Mouse (Mus musculus) intestine, embryonic 14.5 days (tissue): ENCODE results near the gene Ugdh. TPM values are rescaled to one million over a fixed set of nuclear protein-coding genes. Genes with fewer than 3 reads are reported as not detected.

Experiments
- ATAC-seq: fragments of 200-750 bp; cut with Nextera tagmentation; replicated peaks from 2 replicates; pipeline ENCODE4 v1.8.0; 2017; ENCODE audit warnings: low read depth, moderate number of reproducible peaks, moderate TSS enrichment, moderate library complexity; ENCODE audit not compliant: low FRiP score, low TSS enrichment
- DNase-seq: peaks from one replicate; pipeline ENCODE4 v3.0.0-alpha.2; 2018; ENCODE audit warnings: low spot score
- H3K27ac ChIP-seq: fragments of 300-500 bp; sonication (generic); 2 replicates; pipeline ENCODE4 v1.5.1; 2014; ENCODE audit warnings: low read depth, mild to moderate bottlenecking, control low read depth
- H3K27me3 ChIP-seq: fragments of 300-500 bp; sonication (generic); replicated peaks from 2 replicates; pipeline ENCODE4 v1.6.1; 2014; ENCODE audit warnings: low read length, control low read depth; ENCODE audit not compliant: control insufficient read depth, insufficient read depth
- H3K36me3 ChIP-seq: fragments of 300-500 bp; sonication (generic); 2 replicates; pipeline ENCODE4 v1.6.1; 2014; ENCODE audit warnings: low read length, control low read depth; ENCODE audit not compliant: control insufficient read depth, insufficient read depth
- H3K4me1 ChIP-seq: fragments of 300-500 bp; sonication (generic); replicated peaks from 2 replicates; pipeline ENCODE4 v1.6.1; 2014; ENCODE audit warnings: low read length, control low read depth, mixed read lengths; ENCODE audit not compliant: control insufficient read depth, insufficient read depth
- H3K4me2 ChIP-seq: fragments of 300-500 bp; sonication (generic); 2 replicates; pipeline ENCODE4 v1.6.1; 2014; ENCODE audit warnings: low read length
- H3K4me3 ChIP-seq: fragments of 300-500 bp; sonication (generic); 2 replicates; pipeline ENCODE4 v1.5.1; 2014; ENCODE audit warnings: low read depth, low read length, control low read depth, mixed read lengths
- H3K9ac ChIP-seq: fragments of 300-500 bp; sonication (generic); 2 replicates; pipeline ENCODE4 v1.6.1; 2014; ENCODE audit warnings: mild to moderate bottlenecking, low read length
- H3K9me3 ChIP-seq: fragments of 300-500 bp; sonication (generic); 2 replicates; pipeline ENCODE4 v1.6.1; 2016; ENCODE audit warnings: low read length, control low read depth; ENCODE audit not compliant: control insufficient read depth
- WGBS: fragments of 180-500 bp; shearing (Covaris S2); extraction: QIAGEN DNeasy Blood & Tissue Kit; methylation state at CpG from one replicate; pipeline ENCODE4 v1.1.7; 2014; 5-methylcytosine and 5-hydroxymethylcytosine counted together
- polyA plus RNA-seq: library from polyadenylated mRNA; unstranded; fragments of >200 nt; fragmentation: Nextera tagmentation; extraction: Ambion mirVana; gene quantifications from 2 replicates; pipeline ENCODE4 v1.2.1, GENCODE M21; 2014

Gene Ugdh
- polyA plus RNA-seq, 1 experiment from 2014 or later = 111 TPM

GRCm38 (mm10) chr5:65444981-65445380 lies 9.2 kb upstream of the Ugdh start:
- Histone ChIP-seq H3K4me1 (no peaks in the 10 kb centered on the region), H3K27ac (no peak overlapping the region), H3K9me3 (no peaks in the 10 kb centered on the region), H3K4me3 (no peak overlapping the region), H3K27me3 (no peaks in the 10 kb centered on the region), H3K9ac (no peak overlapping the region), H3K4me2 (no peak overlapping the region), H3K36me3 (peaks cover 17% of the 10 kb centered on the region; the same call in 1 of the 2 replicates)
- ATAC-seq (no peak), DNase-seq (no peak)
- 65% methylated on average over 3 of the region's 6 CpGs for WGBS

DNA sequence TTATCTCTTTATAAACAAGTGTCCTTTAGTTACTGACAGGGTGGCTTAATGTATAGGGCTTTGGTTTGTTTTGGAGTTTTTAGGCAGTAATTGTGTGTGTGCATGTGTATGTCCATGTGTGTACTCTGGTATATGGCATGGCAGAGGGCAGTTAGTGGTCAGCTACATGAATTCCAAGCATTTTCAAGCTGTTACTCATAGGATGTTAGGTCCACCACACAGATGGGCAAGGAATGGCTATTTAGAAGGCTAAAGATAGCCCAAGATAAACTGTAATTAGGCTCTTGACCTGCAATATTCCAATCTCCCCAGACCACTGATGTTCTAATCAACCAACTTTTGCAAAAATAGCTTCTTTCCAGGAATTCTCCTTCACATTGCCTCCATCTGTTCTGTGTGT lies 2.3 kb upstream of the Ugdh start:
- Histone ChIP-seq H3K27ac (no peak overlapping the region), H3K9me3 (no peaks in the 10 kb centered on the region), H3K4me3 (no peak overlapping the region), H3K4me1 (peaks cover 14% of the 10 kb centered on the region), H3K4me2 (no peak overlapping the region), H3K27me3 (no peaks in the 10 kb centered on the region), H3K9ac (no peak overlapping the region), H3K36me3 (no peaks in the 10 kb centered on the region)
- ATAC-seq = no peak
- no peak for DNase-seq

- Histone ChIP-seq H3K27me3 (no peaks in the 10 kb centered on the region), H3K4me1 (peaks cover 14% of the 10 kb centered on the region), H3K4me2 (peak overlapping the region; percentile 76), H3K9me3 (no peaks in the 10 kb centered on the region), H3K36me3 (no peaks in the 10 kb centered on the region), H3K27ac (peak overlapping the region; percentile 69), H3K9ac (peak overlapping the region; percentile 78), H3K4me3 (peak overlapping the region; percentile 77)
- DNase-seq (no peak), ATAC-seq (no peak)
- under 1% methylated on average over 44 of the region's 47 CpGs for WGBS
Observed at GRCm38 (mm10) chr5:65435363-65435805, 365 bp downstream of the Ugdh start.

DNA sequence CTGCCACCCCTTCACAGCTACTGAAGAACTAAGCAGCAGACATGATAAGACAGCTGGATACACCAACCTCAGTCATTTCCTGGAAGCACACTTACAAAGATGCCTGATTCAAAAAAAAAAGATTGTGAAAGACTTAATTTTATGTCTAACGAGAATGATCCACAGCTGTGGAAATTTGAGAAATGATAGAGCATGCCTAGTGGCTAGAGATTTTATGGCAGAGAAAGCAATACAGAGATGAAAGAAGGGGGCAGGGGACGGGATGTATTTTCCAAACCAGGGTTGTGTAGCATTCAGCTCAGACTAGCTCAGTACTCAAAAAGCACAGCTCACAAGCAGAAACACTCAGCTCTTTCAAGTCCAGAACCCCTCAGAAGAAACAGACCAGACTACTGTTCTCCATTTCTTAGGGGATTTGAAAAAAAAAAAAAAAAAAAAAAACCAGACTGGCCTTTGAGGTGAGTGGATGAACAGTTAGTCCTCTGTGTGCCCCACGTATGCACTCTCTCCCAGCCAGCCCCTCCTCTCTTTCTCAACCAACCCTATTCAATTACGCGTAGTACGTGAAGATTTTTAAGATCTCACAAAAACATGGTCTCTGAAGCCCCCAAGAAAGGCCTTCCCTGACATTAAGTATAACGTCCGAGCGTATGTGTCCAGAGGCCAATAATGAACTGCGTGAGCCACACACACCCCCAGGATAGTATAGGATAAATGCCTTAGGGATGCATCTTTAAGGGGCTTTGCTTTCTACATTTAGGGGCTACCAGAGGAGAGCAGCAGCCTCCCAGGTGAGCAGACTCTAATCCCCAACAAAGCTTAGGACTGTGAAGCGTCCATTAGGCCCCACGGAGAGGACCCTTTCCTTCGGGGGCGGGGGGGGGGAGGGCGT lies 1.0 kb downstream of the Ugdh start:
- peaks cover 14% of the 10 kb centered on the region for H3K4me1 ChIP-seq
- peak overlapping the region; percentile 77 for H3K4me3 ChIP-seq
- peak overlapping the region; percentile 69 for H3K27ac ChIP-seq
- 5% methylated on average over 15 of the region's 15 CpGs for WGBS
- H3K9me3 ChIP-seq = no peaks in the 10 kb centered on the region
- H3K36me3 ChIP-seq = no peaks in the 10 kb centered on the region
- H3K9ac ChIP-seq = peak overlapping the region; percentile 78
- no peaks in the 10 kb centered on the region for H3K27me3 ChIP-seq
- ATAC-seq = no peak
- peak overlapping the region; percentile 76 for H3K4me2 ChIP-seq
- no peak for DNase-seq

GRCm38 (mm10) chr5:65429441-65429840 lies 6.3 kb downstream of the Ugdh start:
- ATAC-seq (no peak), DNase-seq (no peak)
- H3K9ac ChIP-seq = no peak overlapping the region
- 79% methylated on average over 5 of the region's 5 CpGs for WGBS
- no peaks in the 10 kb centered on the region for H3K27me3 ChIP-seq
- H3K4me2 ChIP-seq = no peak overlapping the region
- H3K36me3 ChIP-seq = peaks cover 21% of the 10 kb centered on the region
- no peak overlapping the region for H3K4me3 ChIP-seq
- no peaks in the 10 kb centered on the region for H3K9me3 ChIP-seq
- H3K4me1 ChIP-seq = peaks cover 6% of the 10 kb centered on the region; the same call in 1 of the 2 replicates
- no peak overlapping the region for H3K27ac ChIP-seq

GRCm38 (mm10) chr5:65428321-65428720 lies 7.4 kb downstream of the Ugdh start:
- Histone ChIP-seq H3K9me3 (no peaks in the 10 kb centered on the region), H3K27ac (no peak overlapping the region), H3K9ac (no peak overlapping the region), H3K27me3 (no peaks in the 10 kb centered on the region), H3K4me3 (no peak overlapping the region), H3K4me1 (no peaks in the 10 kb centered on the region), H3K36me3 (peaks cover 29% of the 10 kb centered on the region), H3K4me2 (no peak overlapping the region)
- DNase-seq = no peak
- no peak for ATAC-seq
- WGBS = 48% methylated on average over 4 of the region's 4 CpGs

DNA sequence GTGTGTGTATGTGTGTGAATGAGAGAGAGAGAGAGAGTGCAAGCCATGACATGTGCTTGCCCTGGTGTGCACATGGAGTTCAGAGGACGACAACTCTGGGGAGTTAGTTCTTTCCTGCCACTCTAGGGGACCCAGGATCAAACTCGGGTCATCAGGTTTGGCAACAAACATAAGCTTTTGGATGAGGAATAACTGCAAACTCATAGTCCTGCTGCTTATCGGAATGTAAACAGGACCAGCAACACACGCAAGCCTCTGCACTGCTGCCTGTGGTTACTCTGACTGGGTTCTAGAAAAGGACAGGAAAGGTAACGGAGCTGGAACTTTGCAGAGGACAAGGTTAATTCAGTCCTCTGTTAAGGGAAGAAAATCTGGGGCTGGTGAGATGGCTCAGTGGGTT lies 10.5 kb downstream of the Ugdh start:
- H3K9ac ChIP-seq = no peak overlapping the region
- DNase-seq (no peak), ATAC-seq (no peak)
- no peak overlapping the region for H3K27ac ChIP-seq
- WGBS = 74% methylated on average over 5 of the region's 5 CpGs
- no peaks in the 10 kb centered on the region for H3K27me3 ChIP-seq
- H3K4me3 ChIP-seq = no peak overlapping the region
- no peaks in the 10 kb centered on the region for H3K9me3 ChIP-seq
- H3K36me3 ChIP-seq = peaks cover 57% of the 10 kb centered on the region
- H3K4me2 ChIP-seq = no peak overlapping the region
- H3K4me1 ChIP-seq = no peaks in the 10 kb centered on the region

GRCm38 (mm10) chr5:65424215-65424614 lies 11.5 kb downstream of the Ugdh start:
- no peak overlapping the region for H3K4me3 ChIP-seq
- no peak overlapping the region for H3K27ac ChIP-seq
- WGBS = 75% methylated on average over 6 of the region's 6 CpGs
- DNase-seq (no peak), ATAC-seq (peak; percentile 84)
- peaks cover 58% of the 10 kb centered on the region for H3K36me3 ChIP-seq
- H3K27me3 ChIP-seq = no peaks in the 10 kb centered on the region
- H3K4me1 ChIP-seq = no peaks in the 10 kb centered on the region
- H3K9ac ChIP-seq = no peak overlapping the region
- H3K9me3 ChIP-seq = no peaks in the 10 kb centered on the region
- no peak overlapping the region for H3K4me2 ChIP-seq

GRCm38 (mm10) chr5:65422803-65423202 lies 12.9 kb downstream of the Ugdh start:
- H3K4me2 ChIP-seq = no peak overlapping the region
- no peaks in the 10 kb centered on the region for H3K9me3 ChIP-seq
- H3K4me3 ChIP-seq = no peak overlapping the region
- peaks cover 69% of the 10 kb centered on the region for H3K36me3 ChIP-seq
- H3K27ac ChIP-seq = no peak overlapping the region
- DNase-seq (no peak), ATAC-seq (no peak)
- no peak overlapping the region for H3K9ac ChIP-seq
- WGBS = 95% methylated on average over 8 of the region's 8 CpGs
- no peaks in the 10 kb centered on the region for H3K27me3 ChIP-seq
- no peaks in the 10 kb centered on the region for H3K4me1 ChIP-seq
